Comparison of ENCODE assay signal across 8 mouse cellular contexts in genomic region chr7:16052684-16053083, GRCm38 (mm10). TPM values are rescaled to one million over a fixed set of nuclear protein-coding genes. Genes with fewer than 3 reads are reported as not detected.
A peak's percentile ranks its signal among the peaks of the same experiment; 100 is the strongest.
DNase-seq lines count a peak whose midpoint lies in the region; ATAC-seq and TF ChIP-seq lines count a peak whose summit lies in the region.

No protein-coding gene starts in this region.

- DNase-seq in adipocyte (ENCODE audit: low spot score), result peak; percentile 89
- peak; percentile 96 to 97 for DNase-seq in gastrocnemius, adult 8-10 months (ENCODE audit: low spot score in 2 of 2)
- DNase-seq in hindlimb bud, embryonic 11.5 days (ENCODE audit: extremely low spot score, low read depth, low spot score), result peak; percentile 84
- peak; percentile 64 to 90 for DNase-seq in left cerebral cortex, adult 8-10 months (ENCODE audit: low spot score in 2 of 2)
- peak; percentile 91 for DNase-seq in right cerebral cortex, adult 18-20 months
- DNase-seq in urinary bladder, adult 2 months (ENCODE audit: low spot score), result peak; percentile 81

- no peak overlapping the region for H3K27ac ChIP-seq in cortical plate, adult 2 months (ENCODE audit: insufficient read depth, low read length)

- TF ChIP-seq CTCF in cortical plate, adult 2 months (IDR thresholded peaks at IDR 0.05; ENCODE audit: extremely low read depth, insufficient read depth, low read length), result no peak

- peak overlapping the region; percentile 39 for H3K4me3 ChIP-seq in cortical plate, adult 2 months (ENCODE audit: insufficient read depth, low read length)

- H3K4me1 ChIP-seq in cortical plate, adult 2 months (ENCODE audit: control insufficient read depth, insufficient read depth, low read length), result no peaks in the 10 kb centered on the region

- ATAC-seq in megakaryocyte, adult 5-6 weeks (ENCODE audit: poor library complexity, severe bottlenecking), result peak; percentile 58

- TF ChIP-seq POLR2A in cortical plate, adult 2 months (IDR thresholded peaks at IDR 0.05; ENCODE audit: extremely low read depth, insufficient read depth, low read length), result peak; percentile 41; the same call in 1 of the 2 replicates

RNA-seq across cellular contexts. Expression of gene Bicra, which starts 5.0 kb away (rescaled TPM):
- polyA plus RNA-seq in cortical plate, adult 2 months (2012; rRNA removed), result 7.8 and 8.5 TPM in 2 replicates
- 1 to 10 TPM; 3.7 to 6.8 (median 5.6) TPM for total RNA-seq in gastrocnemius, adult 8-10 months (2022)
- total RNA-seq in left cerebral cortex, adult 8-10 months (2022), result 10 to 100 TPM; 10.2 to 15.0 (median 13.0) TPM
- 19.5 and 28.6 TPM in 2 replicates for total RNA-seq in megakaryocyte, adult 5-6 weeks (2015)
- 1.9 and 2.8 TPM in 2 replicates for total RNA-seq in megakaryocyte, adult 5-6 weeks (2017)
- polyA plus RNA-seq in urinary bladder, adult 2 months (2012; rRNA removed), result 3.3 and 7.9 TPM in 2 replicates

RNA-seq across cellular contexts. Expression of gene Zfp541, which starts 8.9 kb away (rescaled TPM):
- 0.45 and 0.52 TPM in 2 replicates for polyA plus RNA-seq in cortical plate, adult 2 months (2012; rRNA removed)
- not detected for total RNA-seq in gastrocnemius, adult 8-10 months (2022)
- total RNA-seq in left cerebral cortex, adult 8-10 months (2022), result under 1 TPM; 0.59 to 0.81 (median 0.68) TPM
- 0.16 and 0.27 TPM in 2 replicates for total RNA-seq in megakaryocyte, adult 5-6 weeks (2015)
- 0.53 TPM in 1 of 2 replicates, not detected in the other for total RNA-seq in megakaryocyte, adult 5-6 weeks (2017)
- polyA plus RNA-seq in urinary bladder, adult 2 months (2012; rRNA removed), result 0.06 and 0.07 TPM in 2 replicates

RNA-seq across cellular contexts. Expression of gene Napa, which starts 45.6 kb away (rescaled TPM):
- polyA plus RNA-seq in cortical plate, adult 2 months (2012; rRNA removed), result 436 and 444 TPM in 2 replicates
- total RNA-seq in gastrocnemius, adult 8-10 months (2022), result 100 to 1,000 TPM; 105 to 140 (median 115) TPM
- total RNA-seq in left cerebral cortex, adult 8-10 months (2022), result 100 to 1,000 TPM; 256 to 282 (median 272) TPM
- 62.0 and 65.7 TPM in 2 replicates for total RNA-seq in megakaryocyte, adult 5-6 weeks (2015)
- 39.8 and 39.9 TPM in 2 replicates for total RNA-seq in megakaryocyte, adult 5-6 weeks (2017)
- 172 and 208 TPM in 2 replicates for polyA plus RNA-seq in urinary bladder, adult 2 months (2012; rRNA removed)
